Mouse (Mus musculus) G1E (cell line): ENCODE measurements around the gene Fastkd5.

Experiments used
- CTCF ChIP-seq: IDR thresholded peaks from 2 replicates; pipeline ENCODE4 v1.5.1; 2012; ENCODE audit warnings: low read depth, low read length, inconsistent platforms, mixed read lengths
- GATA1 ChIP-seq: IDR thresholded peaks from 2 replicates; pipeline ENCODE4 v1.6.1; 2012; ENCODE audit warnings: borderline replicate concordance, low read length, inconsistent platforms, mixed read lengths
- GATA2 ChIP-seq: IDR thresholded peaks from 2 replicates; pipeline ENCODE4 v1.6.1; 2012; ENCODE audit warnings: low read depth, low read length, inconsistent platforms, borderline replicate concordance
- TAL1 ChIP-seq: conservative IDR thresholded peaks from 2 replicates; pipeline ENCODE4 v1.6.1; 2012; ENCODE audit warnings: low read depth, low read length, inconsistent platforms, mixed read lengths

DNA sequence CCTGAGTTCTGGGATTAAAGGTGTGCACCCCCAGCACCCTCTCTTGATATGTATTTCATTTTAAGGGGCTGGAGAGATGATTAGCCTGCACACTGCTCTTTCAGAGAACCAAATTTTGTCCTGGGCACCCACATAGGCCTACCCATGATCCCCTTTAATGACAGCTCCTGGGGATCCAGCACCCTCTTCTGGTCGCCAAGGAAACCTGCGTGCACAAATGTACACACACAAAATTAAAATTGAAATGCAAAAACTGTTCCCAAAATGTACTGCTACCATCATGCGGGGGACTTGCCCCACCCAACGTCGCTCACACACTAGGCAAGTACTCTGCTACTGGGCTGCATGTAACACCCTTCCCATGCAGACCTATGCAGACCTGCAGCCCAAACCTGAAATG lies 54.9 kb downstream of the Fastkd5 start:
- TF ChIP-seq CTCF = no peak
- no peak for TF ChIP-seq TAL1
- TF ChIP-seq GATA2 = no peak
- no peak for TF ChIP-seq GATA1
